Mouse (Mus musculus): ENCODE data around the gene Olfr638.
"Not testable (repeated sequence)": the region's sequence is repeated elsewhere in the genome, so short reads cannot be mapped to it uniquely, and the experiment has no call there.

Olfr638 gene

DNA sequence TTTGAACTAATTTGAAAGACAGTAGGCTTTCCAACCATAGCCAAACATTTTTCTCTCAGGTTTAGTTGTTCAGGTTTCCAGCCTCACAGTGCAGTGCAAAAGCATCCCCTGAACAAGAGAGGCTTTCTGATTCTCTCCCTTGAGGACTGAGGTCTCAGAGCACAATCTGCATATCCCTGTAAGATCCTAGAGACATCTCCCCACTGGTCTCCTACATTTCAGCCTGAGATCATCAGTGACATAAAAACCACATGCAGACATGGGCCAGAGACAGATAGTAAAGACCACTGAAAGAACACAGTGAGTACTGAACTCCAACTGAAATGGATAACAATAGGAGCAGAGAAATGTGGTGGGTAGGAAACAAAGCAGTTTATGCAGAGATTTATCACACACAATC is at the start of gene Olfr638:
Gene Olfr638 (plus strand): TSS at position 301 of the 400 bp plus-strand sequence.
- in situ Hi-C loops (cut with MboI, MseI) = no loop called here

DNA sequence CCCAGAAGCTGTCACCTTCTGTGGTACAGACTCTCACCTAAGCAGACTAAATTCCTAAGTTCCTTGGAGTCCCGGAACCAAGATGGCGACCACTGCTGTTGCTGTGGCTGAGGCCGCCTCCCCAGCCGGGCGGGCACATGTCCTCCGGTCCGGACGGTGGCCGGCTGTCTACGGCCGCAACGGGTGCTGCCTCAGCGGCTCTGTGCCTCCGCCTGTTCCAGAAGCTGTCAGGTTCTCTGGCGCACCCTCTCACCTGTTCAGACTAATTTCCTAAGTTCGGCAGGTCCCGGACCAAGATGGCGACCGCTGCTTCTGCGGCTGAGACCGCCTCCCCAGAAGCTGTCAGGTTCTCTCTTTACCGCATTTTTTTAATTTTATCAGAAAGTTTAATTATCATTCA is 31.7 kb upstream of the Olfr638 start:
- in situ Hi-C loops (cut with MboI, MseI) = not testable (repeated sequence)

DNA sequence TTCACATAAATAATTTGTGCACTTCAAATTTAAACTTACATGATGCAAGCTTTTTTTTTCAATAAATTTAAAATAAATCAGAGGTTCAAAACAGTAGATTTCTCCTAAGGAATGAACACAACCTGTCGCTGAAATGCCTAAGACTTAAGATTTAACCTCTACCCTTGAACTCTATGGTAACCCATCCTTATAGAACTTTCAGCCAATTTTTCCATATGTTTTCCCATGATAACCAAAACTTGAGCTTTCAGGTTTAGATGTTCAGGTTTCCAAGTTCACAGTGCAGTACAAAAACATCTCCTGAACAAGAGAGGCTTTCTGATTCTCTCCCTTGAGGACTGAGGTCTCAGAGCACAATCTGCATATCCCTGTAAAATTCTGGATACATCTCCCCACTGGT is 27.7 kb upstream of the Olfr638 start, which contains the start of gene Olfr635:
Gene Olfr635 (plus strand): TSS at position 301 of the 400 bp plus-strand sequence.
- in situ Hi-C loops (cut with MboI, MseI) = no loop called here

DNA sequence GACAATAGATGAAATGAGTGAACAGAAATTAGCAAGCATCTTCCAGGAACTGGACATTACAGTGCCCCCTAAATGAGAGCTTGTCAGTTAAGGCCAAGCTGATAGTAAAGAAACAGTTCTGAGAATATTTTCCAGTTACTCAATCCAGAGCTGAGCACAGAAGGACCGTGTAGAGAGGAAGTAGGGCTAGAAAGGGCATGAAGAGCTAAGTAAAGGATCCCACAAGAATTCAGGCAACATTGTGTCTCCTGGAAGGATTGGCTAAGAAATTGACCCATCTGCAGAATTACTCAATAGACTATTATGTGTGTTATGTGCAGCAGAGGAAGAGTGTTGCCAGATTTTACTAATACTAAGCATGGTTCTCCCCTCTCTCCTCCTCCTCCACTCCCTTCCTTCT is 26.8 kb upstream of the Olfr638 start:
- in situ Hi-C loops (cut with MboI, MseI) = no loop called here

DNA sequence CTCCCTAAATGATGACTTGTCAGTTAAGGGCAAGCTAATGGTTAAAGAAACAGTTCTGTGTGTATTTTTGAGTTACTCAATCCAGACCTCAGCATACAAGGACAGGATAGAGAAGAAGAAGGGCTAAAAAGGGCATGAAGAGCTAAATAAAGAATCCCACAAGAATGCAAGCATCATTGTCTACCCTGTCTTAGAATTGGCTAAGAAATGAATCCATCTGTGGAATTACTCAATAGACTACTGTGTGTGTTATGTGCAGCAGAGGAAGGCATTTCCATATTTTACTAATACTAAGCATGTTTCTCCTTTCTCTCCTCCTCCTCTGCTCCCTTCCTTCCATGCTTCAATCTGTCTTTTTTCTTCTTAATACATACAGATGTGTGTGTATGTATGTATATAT is 578 bp downstream of the Olfr638 start:
- in situ Hi-C loops (cut with MboI, MseI) = no loop called here

DNA sequence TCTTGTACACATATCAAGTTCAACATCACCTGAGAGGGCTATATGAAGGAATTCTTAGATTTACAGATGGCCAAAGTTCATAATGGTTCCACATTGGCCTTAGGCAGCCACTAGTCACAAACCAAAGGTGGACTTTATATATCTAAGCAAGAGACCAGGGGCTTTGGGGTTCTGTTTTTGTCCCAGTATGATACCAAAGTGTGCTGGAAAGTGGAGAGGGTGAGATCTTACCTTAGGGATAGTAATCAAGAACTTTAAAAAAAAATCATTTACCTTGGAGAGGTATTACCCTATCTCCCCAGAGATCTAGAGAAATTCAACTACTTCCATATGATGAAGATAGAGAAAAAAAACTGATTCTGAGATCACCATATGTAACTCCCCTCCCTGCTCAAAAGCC is 18.7 kb downstream of the Olfr638 start, which contains the start of gene Olfr639:
Gene Olfr639 (minus strand): TSS at position 101 of the 400 bp plus-strand sequence.
- in situ Hi-C loops (cut with MboI, MseI) = no loop called here

DNA sequence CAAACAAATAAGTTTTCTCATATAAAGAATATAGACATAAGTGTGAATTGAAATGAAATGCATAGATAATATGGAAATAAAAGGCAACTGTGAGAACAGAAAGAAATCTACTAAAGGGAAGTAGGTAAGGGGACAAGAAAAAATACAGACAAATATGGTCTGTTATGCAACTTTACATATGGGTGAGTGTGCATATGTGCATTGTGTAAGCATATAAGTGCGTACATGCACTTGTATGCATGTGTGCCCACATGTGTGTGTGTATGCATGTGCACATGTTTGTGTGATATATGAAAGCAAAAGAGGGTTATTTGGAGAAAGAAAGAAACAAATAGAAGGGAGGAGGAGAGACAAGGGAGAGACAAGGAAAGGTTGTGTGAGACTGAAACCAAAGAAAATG is 20.4 kb downstream of the Olfr638 start:
- in situ Hi-C loops (cut with MboI, MseI) = no loop called here

DNA sequence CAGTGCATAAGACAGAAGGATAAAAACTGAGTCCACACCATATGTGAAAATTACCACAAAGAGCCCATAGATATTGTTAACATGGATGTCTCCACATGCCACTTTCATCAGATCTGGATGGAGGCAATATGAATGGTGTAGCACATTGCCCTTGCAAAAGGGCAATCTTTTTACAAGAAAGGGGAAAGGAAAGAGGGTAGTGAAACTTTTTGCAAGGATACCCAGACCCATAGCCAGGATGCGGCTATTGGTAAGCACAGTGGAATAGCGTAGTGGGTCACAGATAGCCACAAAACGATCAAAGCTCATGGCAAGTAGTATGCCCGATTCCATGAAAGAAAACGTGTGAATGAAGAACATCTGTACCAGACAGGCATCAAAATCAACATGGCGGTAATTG is 23.1 kb downstream of the Olfr638 start:
- in situ Hi-C loops (cut with MboI, MseI) = no loop called here

DNA sequence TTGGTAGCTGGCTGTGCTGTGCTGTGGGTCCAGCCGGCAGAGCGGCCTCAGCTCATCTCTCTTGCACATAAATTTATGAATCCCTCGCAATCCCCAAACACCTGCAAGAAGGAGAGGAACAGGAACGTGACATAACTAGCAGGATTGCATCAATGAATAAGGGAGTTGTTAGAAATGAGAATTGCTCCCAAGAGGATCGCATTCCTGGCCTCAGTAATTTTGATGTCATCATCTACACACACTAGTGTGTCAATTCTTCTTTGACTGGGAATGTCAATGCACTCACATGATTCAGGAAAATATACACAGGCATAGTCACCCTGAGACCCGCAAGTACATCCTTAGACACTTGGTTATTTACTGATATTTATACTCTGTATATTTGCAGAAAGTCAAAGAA is 26.9 kb downstream of the Olfr638 start, which contains the start of gene Olfr640:
Gene Olfr640 (minus strand): TSS at position 101 of the 400 bp plus-strand sequence.
- in situ Hi-C loops (cut with MboI, MseI) = no loop called here

DNA sequence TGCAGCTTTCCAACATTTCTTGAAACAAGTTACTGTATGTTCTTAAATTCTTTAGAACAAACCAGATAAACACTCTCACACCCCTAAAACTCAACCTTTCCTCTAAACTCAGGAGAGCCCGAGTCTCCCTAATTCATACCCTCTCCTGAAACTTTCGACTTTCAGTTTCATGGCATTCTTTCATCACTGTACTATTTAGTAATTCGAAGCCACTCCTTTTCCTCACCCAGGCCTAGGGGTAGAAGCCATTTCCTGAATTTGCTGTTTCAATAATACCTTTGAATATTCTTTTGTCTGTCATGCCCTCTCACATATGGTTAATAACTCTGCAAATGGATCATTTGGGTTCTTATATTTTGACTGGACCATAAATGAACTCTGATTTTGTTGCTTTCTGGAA is 28.4 kb downstream of the Olfr638 start:
- in situ Hi-C loops (cut with MboI, MseI) = no loop called here

DNA sequence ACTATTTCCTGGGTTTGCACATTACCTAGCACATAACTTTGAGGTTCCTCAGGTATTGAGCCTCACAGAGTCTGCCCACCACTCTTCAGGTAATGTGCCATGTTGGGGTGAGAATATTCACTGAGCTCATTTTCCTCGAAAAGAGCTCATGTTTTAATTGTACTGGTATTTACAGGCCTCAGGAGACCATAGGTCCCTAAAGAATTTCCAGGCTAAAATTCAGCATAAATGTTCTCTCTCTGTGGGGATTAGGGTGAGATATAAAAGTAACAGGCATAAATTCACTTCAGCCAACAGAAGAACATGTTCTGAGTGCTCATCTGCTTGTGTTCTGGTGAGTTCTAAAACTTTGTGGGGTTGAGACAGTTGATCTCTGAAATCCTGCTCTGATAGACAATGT is 36.6 kb downstream of the Olfr638 start, which contains the start of gene Olfr641:
Gene Olfr641 (plus strand): TSS at position 301 of the 400 bp plus-strand sequence.
- in situ Hi-C loops (cut with MboI, MseI) = no loop called here

DNA sequence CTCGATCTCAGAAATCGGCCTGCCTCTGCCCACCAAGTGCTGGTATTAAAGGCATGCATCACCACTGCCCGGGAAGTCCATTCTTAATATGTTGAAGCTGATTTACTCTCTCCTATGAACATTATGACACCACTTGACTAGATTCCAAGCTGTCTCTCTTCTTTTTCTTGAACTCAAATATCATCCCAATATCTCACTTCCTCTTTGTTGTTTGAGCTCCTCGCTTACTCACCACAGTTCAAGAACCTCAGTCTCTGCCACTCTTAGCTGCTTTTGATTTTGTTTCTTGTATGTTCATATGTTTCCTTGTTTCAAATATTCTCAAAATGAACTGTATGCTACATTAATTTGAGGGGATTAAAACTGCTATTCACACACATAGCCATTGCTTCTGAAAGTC is 52.2 kb downstream of the Olfr638 start:
- in situ Hi-C loops (cut with MboI, MseI) = no loop called here

DNA sequence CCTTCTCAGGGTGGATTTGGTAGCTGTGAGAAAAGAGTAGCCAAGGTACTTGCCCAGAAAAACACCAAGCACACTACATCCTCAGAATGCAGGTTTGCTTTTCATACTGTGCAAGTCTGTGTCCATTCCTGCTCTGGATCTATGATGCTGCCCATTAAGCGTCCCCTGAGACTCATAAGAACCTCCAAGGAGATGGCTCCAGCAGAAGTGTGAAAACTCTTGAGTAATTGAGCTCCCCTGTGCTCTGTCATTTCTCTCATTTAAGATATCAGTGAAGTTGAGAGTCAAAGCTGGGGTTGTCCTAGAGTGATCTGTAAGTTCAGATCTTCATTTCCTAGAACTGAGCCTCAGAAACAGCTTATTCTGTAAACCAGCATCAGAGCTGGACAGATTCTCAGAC is 54.0 kb downstream of the Olfr638 start, which contains the start of gene Olfr642:
Gene Olfr642 (minus strand): TSS at position 101 of the 400 bp plus-strand sequence.
- in situ Hi-C loops (cut with MboI, MseI) = no loop called here

All from regulatory T cell (primary cell).